Mouse (Mus musculus): ENCODE data around the gene Lztr1. TPM values are rescaled to one million over a fixed set of nuclear protein-coding genes. Genes with fewer than 3 reads are reported as not detected.

Gene Lztr1
- polyA plus RNA-seq, 1 experiment: 303 TPM

DNA sequence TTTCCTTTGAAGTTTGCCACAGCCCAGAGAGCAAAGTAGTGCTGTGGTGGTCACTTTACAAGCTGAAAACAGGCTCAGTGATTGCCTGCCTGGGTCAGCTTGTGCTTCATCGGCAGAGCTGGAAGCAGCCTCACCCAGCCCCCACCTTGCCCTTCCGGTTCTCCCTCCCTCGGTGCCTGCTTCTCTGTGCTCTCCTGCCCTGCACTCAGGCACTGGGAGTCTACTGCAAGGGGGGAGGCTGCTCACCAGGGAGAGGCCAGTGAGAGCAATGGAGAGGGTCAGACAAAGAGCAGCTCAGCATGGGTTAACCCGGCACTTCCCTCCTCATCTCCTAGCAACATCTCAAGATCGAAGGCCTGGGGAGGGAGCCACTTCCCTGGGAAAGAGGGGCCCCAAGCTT is 50.3 kb downstream of the Lztr1 start:
- WGBS: 14% methylated on average over 5 of the region's 5 CpGs
- TF ChIP-seq POLR2A (IDR thresholded peaks at IDR 0.05; ENCODE audit: control insufficient read depth, extremely low read depth, insufficient read depth, low read length, poor library complexity) (no peak), CTCF (IDR thresholded peaks at IDR 0.05; ENCODE audit: borderline replicate concordance, control insufficient read depth, extremely low read depth, insufficient read depth, low read length, poor library complexity) (no peak)
- no peak for DNase-seq

DNA sequence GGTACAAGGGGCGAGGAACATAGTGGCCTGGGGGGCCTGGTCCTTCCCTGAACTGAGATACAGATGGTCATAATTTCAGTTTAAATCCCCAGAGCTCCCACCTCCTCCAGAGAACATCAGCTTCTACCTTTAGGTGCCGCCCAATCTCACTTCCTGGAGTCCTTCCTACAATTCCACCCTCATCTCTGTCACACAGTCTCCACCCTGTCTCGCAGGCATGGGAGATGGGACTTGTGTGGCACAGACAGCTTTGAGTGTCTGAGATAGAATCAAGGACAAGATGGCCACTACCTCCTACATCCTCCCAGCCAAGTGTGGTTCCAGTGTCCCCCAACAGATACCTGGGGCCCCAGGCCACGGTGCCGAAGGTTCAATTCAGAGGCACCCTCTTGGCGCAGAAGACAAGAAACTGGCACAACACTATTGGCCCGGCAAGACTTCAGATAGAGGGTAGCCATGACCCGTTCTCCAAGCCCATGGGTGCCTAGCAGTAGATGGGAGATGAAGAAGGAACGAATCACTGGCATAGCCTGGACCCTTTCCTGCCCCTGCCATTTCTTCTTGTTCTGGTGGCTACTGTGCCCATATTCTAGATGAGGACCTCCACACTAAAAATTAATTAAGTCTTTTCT is 51.0 kb downstream of the Lztr1 start:
- Histone ChIP-seq H3K36me3 (ENCODE audit: control insufficient read depth, insufficient read depth, low read length) (no peaks in the 10 kb centered on the region), H3K27me3 (ENCODE audit: control insufficient read depth, insufficient read depth, low read length) (peaks cover 7% of the 10 kb centered on the region; the same call in 1 of the 2 replicates), H3K4me3 (ENCODE audit: control insufficient read depth, insufficient read depth, low read length) (no peak overlapping the region), H3K27ac (ENCODE audit: control insufficient read depth, insufficient read depth, low read length) (no peak overlapping the region), H3K4me1 (replicated peaks; ENCODE audit: control insufficient read depth, insufficient read depth, low read length) (peaks cover 10% of the 10 kb centered on the region)
- DNase-seq: no peak
- WGBS: 92% methylated on average over 9 of the region's 9 CpGs
- TF ChIP-seq POLR2A (IDR thresholded peaks at IDR 0.05; ENCODE audit: control insufficient read depth, extremely low read depth, insufficient read depth, low read length, poor library complexity): no peak
- no peak for TF ChIP-seq CTCF (IDR thresholded peaks at IDR 0.05; ENCODE audit: borderline replicate concordance, control insufficient read depth, extremely low read depth, insufficient read depth, low read length, poor library complexity)

More for the DNA sequence above, 50.3 kb downstream of the Lztr1 start:
- Histone ChIP-seq H3K27me3 (ENCODE audit: control insufficient read depth, insufficient read depth, low read length) (peaks cover 7% of the 10 kb centered on the region; the same call in 1 of the 2 replicates), H3K4me1 (replicated peaks; ENCODE audit: control insufficient read depth, insufficient read depth, low read length) (peaks cover 14% of the 10 kb centered on the region), H3K4me3 (ENCODE audit: control insufficient read depth, insufficient read depth, low read length) (no peak overlapping the region), H3K36me3 (ENCODE audit: control insufficient read depth, insufficient read depth, low read length) (no peaks in the 10 kb centered on the region), H3K27ac (ENCODE audit: control insufficient read depth, insufficient read depth, low read length) (no peak overlapping the region)

DNA sequence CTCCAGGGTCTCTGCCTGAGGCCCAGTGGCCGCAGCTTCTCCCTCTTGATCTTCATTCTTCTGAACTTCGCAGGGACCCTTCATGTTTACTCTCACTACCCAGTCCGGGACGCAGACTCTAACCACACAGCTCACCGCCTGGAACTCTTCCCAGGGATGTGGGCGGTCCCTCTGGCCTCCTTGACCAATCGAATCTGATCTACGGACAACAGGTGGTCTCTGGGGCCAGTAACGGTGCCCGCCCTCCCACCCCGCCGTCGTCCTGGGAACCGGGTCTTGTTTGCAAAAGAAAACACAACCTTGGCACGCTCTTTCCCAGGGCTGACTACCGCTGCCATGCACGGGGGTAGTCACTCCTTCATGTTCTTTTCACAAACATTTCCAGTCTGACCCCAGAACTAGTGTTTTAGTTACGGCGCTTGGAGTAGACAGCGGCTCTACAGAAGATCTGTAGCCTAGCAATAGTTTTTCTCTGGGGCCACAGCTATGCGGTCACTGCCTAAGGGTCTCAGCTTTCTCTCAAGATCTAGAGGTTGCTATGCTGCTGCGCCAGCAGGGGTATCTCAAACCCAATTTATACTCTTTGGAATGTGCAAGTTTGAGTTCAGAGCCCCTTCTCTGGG is 52.8 kb downstream of the Lztr1 start, which contains the start of gene Lrrc74b:
TSS of gene Lrrc74b (minus strand) at position 120 of the 623 bp plus-strand sequence.
- no peak for DNase-seq
- WGBS: 14% methylated on average over 22 of the region's 22 CpGs
- TF ChIP-seq POLR2A (IDR thresholded peaks at IDR 0.05; ENCODE audit: control insufficient read depth, extremely low read depth, insufficient read depth, low read length, poor library complexity): no peak
- no peak for TF ChIP-seq CTCF (IDR thresholded peaks at IDR 0.05; ENCODE audit: borderline replicate concordance, control insufficient read depth, extremely low read depth, insufficient read depth, low read length, poor library complexity)
- Histone ChIP-seq H3K4me1 (replicated peaks; ENCODE audit: control insufficient read depth, insufficient read depth, low read length) (peaks cover 4% of the 10 kb centered on the region), H3K27ac (ENCODE audit: control insufficient read depth, insufficient read depth, low read length) (no peak within 1 kb of the TSS), H3K4me3 (ENCODE audit: control insufficient read depth, insufficient read depth, low read length) (no peak within 1 kb of the TSS), H3K36me3 (ENCODE audit: control insufficient read depth, insufficient read depth, low read length) (no peaks in the 10 kb centered on the region), H3K27me3 (ENCODE audit: control insufficient read depth, insufficient read depth, low read length) (peaks cover 7% of the 10 kb centered on the region; the same call in 1 of the 2 replicates)

DNA sequence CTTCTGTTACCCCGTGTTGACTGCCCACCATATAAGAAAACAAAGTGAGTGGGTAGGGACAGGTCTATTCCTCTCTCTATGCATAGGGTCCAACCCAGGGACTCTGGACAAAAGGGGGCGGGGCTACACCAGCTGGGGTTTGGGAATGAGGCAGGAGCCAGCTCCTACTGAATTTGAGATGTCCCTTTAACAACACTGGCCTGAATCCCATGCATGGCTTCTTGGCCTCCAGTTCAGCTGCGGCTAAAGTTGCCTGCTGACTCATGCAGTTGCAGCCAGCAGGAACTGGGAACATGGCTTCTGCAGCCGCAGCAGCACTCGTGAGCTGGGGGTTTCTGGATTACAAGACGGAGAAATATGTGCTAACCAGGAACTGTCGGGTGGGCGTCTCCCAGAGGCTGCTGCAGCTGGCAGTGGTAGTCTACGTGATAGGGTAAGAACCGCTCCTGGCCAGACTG is 53.3 kb downstream of the Lztr1 start, which contains the start of gene P2rx6:
TSS of gene P2rx6 (plus strand) at position 135 of the 458 bp plus-strand sequence.
- Histone ChIP-seq H3K36me3 (ENCODE audit: control insufficient read depth, insufficient read depth, low read length) (no peaks in the 10 kb centered on the region), H3K27me3 (ENCODE audit: control insufficient read depth, insufficient read depth, low read length) (peaks cover 7% of the 10 kb centered on the region; the same call in 1 of the 2 replicates), H3K27ac (ENCODE audit: control insufficient read depth, insufficient read depth, low read length) (no peak within 1 kb of the TSS), H3K4me3 (ENCODE audit: control insufficient read depth, insufficient read depth, low read length) (no peak within 1 kb of the TSS), H3K4me1 (replicated peaks; ENCODE audit: control insufficient read depth, insufficient read depth, low read length) (peaks cover 4% of the 10 kb centered on the region)
- DNase-seq: no peak
- TF ChIP-seq CTCF (IDR thresholded peaks at IDR 0.05; ENCODE audit: borderline replicate concordance, control insufficient read depth, extremely low read depth, insufficient read depth, low read length, poor library complexity) (no peak), POLR2A (IDR thresholded peaks at IDR 0.05; ENCODE audit: control insufficient read depth, extremely low read depth, insufficient read depth, low read length, poor library complexity) (no peak)
- 4% methylated on average over 10 of the region's 10 CpGs for WGBS

DNA sequence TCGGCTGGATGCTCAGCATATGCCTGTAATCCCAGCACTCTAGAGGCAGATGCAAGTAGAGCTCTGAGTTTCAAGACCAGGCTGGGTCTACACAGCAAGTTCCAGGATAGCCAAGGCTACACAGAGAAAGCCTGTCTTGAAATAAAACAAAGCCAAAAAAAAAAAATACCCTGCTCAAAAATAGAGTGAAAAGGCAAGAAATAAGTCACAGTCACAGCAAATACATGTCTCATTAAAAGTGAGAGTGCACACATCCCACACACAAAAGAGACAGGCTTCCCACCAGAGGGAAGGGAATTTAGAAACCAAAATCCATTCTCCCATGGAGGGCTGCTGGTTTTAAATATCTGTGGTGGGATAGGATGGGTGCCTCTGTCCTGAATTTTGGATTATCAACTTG is 55.1 kb downstream of the Lztr1 start:
- Histone ChIP-seq H3K27me3 (ENCODE audit: control insufficient read depth, insufficient read depth, low read length) (peaks cover 7% of the 10 kb centered on the region; the same call in 1 of the 2 replicates), H3K4me3 (ENCODE audit: control insufficient read depth, insufficient read depth, low read length) (no peak overlapping the region), H3K27ac (ENCODE audit: control insufficient read depth, insufficient read depth, low read length) (no peak overlapping the region), H3K36me3 (ENCODE audit: control insufficient read depth, insufficient read depth, low read length) (no peaks in the 10 kb centered on the region), H3K4me1 (replicated peaks; ENCODE audit: control insufficient read depth, insufficient read depth, low read length) (peaks cover 4% of the 10 kb centered on the region)
- no peak for TF ChIP-seq CTCF (IDR thresholded peaks at IDR 0.05; ENCODE audit: borderline replicate concordance, control insufficient read depth, extremely low read depth, insufficient read depth, low read length, poor library complexity)
- 75% methylated on average over 1 of the region's 1 CpGs for WGBS
- DNase-seq: no peak

DNA sequence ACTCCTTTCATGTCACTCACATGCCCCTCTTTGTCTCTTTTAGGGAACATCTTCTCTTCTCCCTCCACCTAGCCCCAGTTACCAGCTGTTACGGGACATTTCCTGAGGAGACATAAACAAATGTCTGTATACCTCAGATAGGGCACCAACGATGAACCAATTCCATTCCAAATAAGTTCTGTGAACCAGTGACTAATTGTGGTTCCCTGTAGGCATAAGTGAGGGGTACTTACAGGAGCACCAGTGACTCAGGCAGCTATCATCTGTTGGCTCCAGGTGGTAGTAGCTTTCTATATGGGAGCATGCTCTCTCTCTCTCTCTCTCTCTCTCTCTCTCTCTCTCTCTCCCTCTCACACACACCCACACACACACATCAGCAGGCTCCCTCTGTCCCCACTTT is 55.7 kb downstream of the Lztr1 start:
- Histone ChIP-seq H3K4me3 (ENCODE audit: control insufficient read depth, insufficient read depth, low read length) (no peak overlapping the region), H3K36me3 (ENCODE audit: control insufficient read depth, insufficient read depth, low read length) (no peaks in the 10 kb centered on the region), H3K27me3 (ENCODE audit: control insufficient read depth, insufficient read depth, low read length) (peaks cover 7% of the 10 kb centered on the region; the same call in 1 of the 2 replicates), H3K4me1 (replicated peaks; ENCODE audit: control insufficient read depth, insufficient read depth, low read length) (no peaks in the 10 kb centered on the region), H3K27ac (ENCODE audit: control insufficient read depth, insufficient read depth, low read length) (no peak overlapping the region)
- DNase-seq: no peak
- 69% methylated on average over 2 of the region's 2 CpGs for WGBS
- TF ChIP-seq CTCF (IDR thresholded peaks at IDR 0.05; ENCODE audit: borderline replicate concordance, control insufficient read depth, extremely low read depth, insufficient read depth, low read length, poor library complexity): no peak
- TF ChIP-seq POLR2A (IDR thresholded peaks at IDR 0.05; ENCODE audit: control insufficient read depth, extremely low read depth, insufficient read depth, low read length, poor library complexity): no peak
